In the genomic region with DNA sequence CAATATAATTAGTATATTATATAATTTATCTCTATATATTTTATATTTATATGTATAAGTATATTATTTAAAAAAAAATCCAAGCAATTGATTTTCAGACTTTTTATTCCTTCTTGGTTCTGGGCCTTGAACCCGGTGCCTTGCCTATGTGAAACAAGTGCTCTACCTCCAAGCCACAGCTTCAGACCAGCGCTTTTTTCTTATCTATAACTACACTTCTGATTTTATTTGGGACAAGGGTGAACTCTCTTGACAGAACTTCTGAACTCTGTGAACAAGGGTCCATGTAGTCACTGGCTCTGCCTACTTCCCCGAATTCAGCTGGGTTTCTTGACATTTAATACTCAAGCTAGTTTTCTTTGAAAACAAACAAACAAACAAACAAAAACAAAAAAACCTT, we compare ENCODE assay signal across 18 mouse cellular contexts. TPM values are rescaled to one million over a fixed set of nuclear protein-coding genes. Genes with fewer than 3 reads are reported as not detected.
"Had no signal": no experiment of that assay in that cellular context is flagged by ENCODE, and none has a peak within 500 bp of the region (broad histone marks: within the 10 kb centered on the region; RNA-seq: fewer than 3 reads in every experiment).

No protein-coding gene starts in this region.

- DNase-seq: retina, postnatal 1 day; right cerebral cortex, adult 18-20 months; right cerebral cortex, postnatal 14 days; right cerebral cortex, postnatal 25 days; right cerebral cortex, postnatal 4 days; spleen, adult 18-20 months; thymus, adult 18-20 months; thymus, adult 2 months; thymus, postnatal 14 days; thymus, postnatal 36 days; thymus, postnatal 4 days had no signal

- H3K36me3 ChIP-seq: neural tube, embryonic 12.5 days; neural tube, embryonic 13.5 days; neural tube, embryonic 15.5 days; stomach, embryonic 15.5 days had no signal

- H3K4me3 ChIP-seq: neural tube, embryonic 12.5 days; stomach, embryonic 15.5 days had no signal

- H3K9me3 ChIP-seq: neural tube, embryonic 12.5 days; neural tube, embryonic 13.5 days; neural tube, embryonic 15.5 days; stomach, embryonic 15.5 days had no signal

- H3K27me3 ChIP-seq: neural tube, embryonic 15.5 days had no signal

- H3K27ac ChIP-seq: neural tube, embryonic 12.5 days; neural tube, embryonic 13.5 days; neural tube, embryonic 15.5 days; stomach, embryonic 15.5 days; stomach, postnatal 0 days had no signal

- H3K9ac ChIP-seq: neural tube, embryonic 12.5 days; neural tube, embryonic 13.5 days; neural tube, embryonic 15.5 days; stomach, embryonic 15.5 days had no signal

- H3K4me2 ChIP-seq: stomach, embryonic 15.5 days had no signal

RNA-seq across cellular contexts. Expression of gene Klhl31, which starts 17.6 kb away (rescaled TPM):
- total RNA-seq: neutrophil, adult 5-6 weeks had no signal
- polyA plus RNA-seq: spleen, adult 2 months had no signal
